Mouse (Mus musculus): ENCODE data around the gene Hdac5. TPM values are rescaled to one million over a fixed set of nuclear protein-coding genes. Genes with fewer than 3 reads are reported as not detected.

Hdac5 gene
- polyA plus RNA-seq, 1 experiment from 2014 or later = 29.1 TPM

- 0 out of 2 replicates have a peak, but pooled peaks have one; percentile 3 for ATAC-seq (ENCODE audit: low FRiP score, low TSS enrichment)
- no peaks in the 10 kb centered on the region; the same call in 1 of the 2 replicates for H3K4me1 ChIP-seq (ENCODE audit: control insufficient read depth, insufficient read depth, low read length)
- no peaks in the 10 kb centered on the region for H3K9me3 ChIP-seq (ENCODE audit: control insufficient read depth, low read length)
- peaks cover 80% of the 10 kb centered on the region for H3K36me3 ChIP-seq (ENCODE audit: control insufficient read depth, insufficient read depth, low read length)
- no peak overlapping the region for H3K4me3 ChIP-seq (ENCODE audit: low read length)
- 79% methylated on average over 12 of the region's 12 CpGs for WGBS
- H3K27me3 ChIP-seq (ENCODE audit: control insufficient read depth, insufficient read depth, low read length) = no peaks in the 10 kb centered on the region
- no peak overlapping the region for H3K4me2 ChIP-seq (replicated peaks; ENCODE audit: low read depth, low read length)
- no peak overlapping the region for H3K27ac ChIP-seq (ENCODE audit: low read depth, low read length)
- no peak overlapping the region for H3K9ac ChIP-seq (ENCODE audit: low read depth, low read length)
Observed at GRCm38 (mm10) chr11:102201408-102201821, 28.6 kb downstream of the Hdac5 start.

- WGBS = 43% methylated on average over 9 of the region's 9 CpGs
- no peaks in the 10 kb centered on the region for H3K27me3 ChIP-seq (ENCODE audit: control insufficient read depth, insufficient read depth, low read length)
- no peak overlapping the region for H3K4me3 ChIP-seq (ENCODE audit: low read length)
- no peak for ATAC-seq (ENCODE audit: low FRiP score, low TSS enrichment)
- H3K36me3 ChIP-seq (ENCODE audit: control insufficient read depth, insufficient read depth, low read length) = peaks cover 85% of the 10 kb centered on the region
- no peak overlapping the region for H3K27ac ChIP-seq (ENCODE audit: low read depth, low read length)
- no peaks in the 10 kb centered on the region; the same call in 1 of the 2 replicates for H3K4me1 ChIP-seq (ENCODE audit: control insufficient read depth, insufficient read depth, low read length)
- H3K4me2 ChIP-seq (replicated peaks; ENCODE audit: low read depth, low read length) = no peak overlapping the region
- no peaks in the 10 kb centered on the region for H3K9me3 ChIP-seq (ENCODE audit: control insufficient read depth, low read length)
- no peak overlapping the region for H3K9ac ChIP-seq (ENCODE audit: low read depth, low read length)
Observed at GRCm38 (mm10) chr11:102199856-102200255, 30.1 kb downstream of the Hdac5 start.

- Histone ChIP-seq H3K4me2 (replicated peaks; ENCODE audit: low read depth, low read length) (no peak overlapping the region), H3K36me3 (ENCODE audit: control insufficient read depth, insufficient read depth, low read length) (peaks cover 84% of the 10 kb centered on the region), H3K4me1 (ENCODE audit: control insufficient read depth, insufficient read depth, low read length) (no peaks in the 10 kb centered on the region; the same call in 1 of the 2 replicates), H3K4me3 (ENCODE audit: low read length) (no peak overlapping the region), H3K9ac (ENCODE audit: low read depth, low read length) (no peak overlapping the region), H3K9me3 (ENCODE audit: control insufficient read depth, low read length) (no peaks in the 10 kb centered on the region), H3K27ac (ENCODE audit: low read depth, low read length) (no peak overlapping the region), H3K27me3 (ENCODE audit: control insufficient read depth, insufficient read depth, low read length) (no peaks in the 10 kb centered on the region)
- ATAC-seq (ENCODE audit: low FRiP score, low TSS enrichment) = no peak
- WGBS = 72% methylated on average over 6 of the region's 6 CpGs
Observed at GRCm38 (mm10) chr11:102198245-102198644, 31.7 kb downstream of the Hdac5 start.

- 82% methylated on average over 21 of the region's 21 CpGs for WGBS
- H3K36me3 ChIP-seq (ENCODE audit: control insufficient read depth, insufficient read depth, low read length) = peaks cover 79% of the 10 kb centered on the region
- H3K4me1 ChIP-seq (ENCODE audit: control insufficient read depth, insufficient read depth, low read length) = no peaks in the 10 kb centered on the region; the same call in 1 of the 2 replicates
- no peak overlapping the region for H3K4me2 ChIP-seq (replicated peaks; ENCODE audit: low read depth, low read length)
- no peak overlapping the region for H3K4me3 ChIP-seq (ENCODE audit: low read length)
- H3K9ac ChIP-seq (ENCODE audit: low read depth, low read length) = no peak overlapping the region
- no peaks in the 10 kb centered on the region for H3K9me3 ChIP-seq (ENCODE audit: control insufficient read depth, low read length)
- no peak overlapping the region for H3K27ac ChIP-seq (ENCODE audit: low read depth, low read length)
- no peak for ATAC-seq (ENCODE audit: low FRiP score, low TSS enrichment)
- H3K27me3 ChIP-seq (ENCODE audit: control insufficient read depth, insufficient read depth, low read length) = no peaks in the 10 kb centered on the region
Observed at GRCm38 (mm10) chr11:102196018-102196797, 33.8 kb downstream of the Hdac5 start.

GRCm38 (mm10) chr11:102193657-102194440 is 36.1 kb downstream of the Hdac5 start:
- H3K9me3 ChIP-seq (ENCODE audit: control insufficient read depth, low read length) = no peaks in the 10 kb centered on the region
- H3K9ac ChIP-seq (ENCODE audit: low read depth, low read length) = no peak overlapping the region
- H3K4me2 ChIP-seq (replicated peaks; ENCODE audit: low read depth, low read length) = no peak overlapping the region
- H3K27ac ChIP-seq (ENCODE audit: low read depth, low read length) = no peak overlapping the region
- peaks cover 10% of the 10 kb centered on the region; the same call in 1 of the 2 replicates for H3K4me1 ChIP-seq (ENCODE audit: control insufficient read depth, insufficient read depth, low read length)
- WGBS = 77% methylated on average over 9 of the region's 9 CpGs
- peaks cover 59% of the 10 kb centered on the region for H3K36me3 ChIP-seq (ENCODE audit: control insufficient read depth, insufficient read depth, low read length)
- ATAC-seq (ENCODE audit: low FRiP score, low TSS enrichment) = no peak
- H3K4me3 ChIP-seq (ENCODE audit: low read length) = no peak overlapping the region
- no peaks in the 10 kb centered on the region for H3K27me3 ChIP-seq (ENCODE audit: control insufficient read depth, insufficient read depth, low read length)

- peak overlapping the region; percentile 57; the same call in 1 of the 2 replicates for H3K4me3 ChIP-seq (ENCODE audit: low read length)
- peaks cover 35% of the 10 kb centered on the region for H3K36me3 ChIP-seq (ENCODE audit: control insufficient read depth, insufficient read depth, low read length)
- H3K4me2 ChIP-seq (replicated peaks; ENCODE audit: low read depth, low read length) = peak overlapping the region; percentile 79
- WGBS = 36% methylated on average over 4 of the region's 4 CpGs
- peaks cover 10% of the 10 kb centered on the region; the same call in 1 of the 2 replicates for H3K4me1 ChIP-seq (ENCODE audit: control insufficient read depth, insufficient read depth, low read length)
- peak overlapping the region; percentile 13; the same call in 1 of the 2 replicates for H3K9ac ChIP-seq (ENCODE audit: low read depth, low read length)
- 0 out of 2 replicates have a peak overlapping the region, but pooled peaks have one; percentile 14 for H3K27ac ChIP-seq (ENCODE audit: low read depth, low read length)
- H3K9me3 ChIP-seq (ENCODE audit: control insufficient read depth, low read length) = no peaks in the 10 kb centered on the region
- no peak for ATAC-seq (ENCODE audit: low FRiP score, low TSS enrichment)
- H3K27me3 ChIP-seq (ENCODE audit: control insufficient read depth, insufficient read depth, low read length) = no peaks in the 10 kb centered on the region
Observed at GRCm38 (mm10) chr11:102190848-102191247, 39.1 kb downstream of the Hdac5 start.

GRCm38 (mm10) chr11:102189461-102190436 is 40.2 kb downstream of the Hdac5 start, which contains the start of gene G6pc3:
Gene G6pc3, plus strand, starts transcription at chr11:102189620.
- 3% methylated on average over 49 of the region's 50 CpGs for WGBS
- peak within 1 kb of the TSS; percentile 57 for H3K4me3 ChIP-seq (ENCODE audit: low read length)
- H3K36me3 ChIP-seq (ENCODE audit: control insufficient read depth, insufficient read depth, low read length) = peaks cover 24% of the 10 kb centered on the region
- H3K27ac ChIP-seq (ENCODE audit: low read depth, low read length) = peak within 1 kb of the TSS; percentile 49; the same call in 1 of the 2 replicates
- H3K27me3 ChIP-seq (ENCODE audit: control insufficient read depth, insufficient read depth, low read length) = no peaks in the 10 kb centered on the region
- peaks cover 10% of the 10 kb centered on the region; the same call in 1 of the 2 replicates for H3K4me1 ChIP-seq (ENCODE audit: control insufficient read depth, insufficient read depth, low read length)
- peak within 1 kb of the TSS; percentile 65 for H3K9ac ChIP-seq (ENCODE audit: low read depth, low read length)
- peak; percentile 83 for ATAC-seq (ENCODE audit: low FRiP score, low TSS enrichment)
- no peaks in the 10 kb centered on the region for H3K9me3 ChIP-seq (ENCODE audit: control insufficient read depth, low read length)
- peak within 1 kb of the TSS; percentile 79 for H3K4me2 ChIP-seq (replicated peaks; ENCODE audit: low read depth, low read length)

GRCm38 (mm10) chr11:102188980-102189379 is 41.0 kb downstream of the Hdac5 start:
- no peaks in the 10 kb centered on the region for H3K27me3 ChIP-seq (ENCODE audit: control insufficient read depth, insufficient read depth, low read length)
- H3K4me1 ChIP-seq (ENCODE audit: control insufficient read depth, insufficient read depth, low read length) = peaks cover 11% of the 10 kb centered on the region
- peak overlapping the region; percentile 35; the same call in 1 of the 2 replicates for H3K9ac ChIP-seq (ENCODE audit: low read depth, low read length)
- peak overlapping the region; percentile 79 for H3K4me2 ChIP-seq (replicated peaks; ENCODE audit: low read depth, low read length)
- no peaks in the 10 kb centered on the region for H3K9me3 ChIP-seq (ENCODE audit: control insufficient read depth, low read length)
- WGBS = 75% methylated on average over 6 of the region's 6 CpGs
- peak overlapping the region; percentile 57 for H3K4me3 ChIP-seq (ENCODE audit: low read length)
- ATAC-seq (ENCODE audit: low FRiP score, low TSS enrichment) = 0 out of 2 replicates have a peak, but pooled peaks have one; percentile 0
- H3K36me3 ChIP-seq (ENCODE audit: control insufficient read depth, insufficient read depth, low read length) = peaks cover 19% of the 10 kb centered on the region; the same call in 1 of the 2 replicates
- H3K27ac ChIP-seq (ENCODE audit: low read depth, low read length) = peak overlapping the region; percentile 49; the same call in 1 of the 2 replicates

Data from kidney, embryonic 14.5 days (tissue).